Mouse (Mus musculus): ENCODE results near the gene Gnas. TPM values are rescaled to one million over a fixed set of nuclear protein-coding genes. Genes with fewer than 3 reads are reported as not detected.

Gnas gene
- polyA plus RNA-seq, 1 experiment from 2014 or later, result 1,470 TPM

GRCm38 (mm10) chr2:174359656-174360055 is 75.5 kb downstream of the Gnas start:
- Histone ChIP-seq H3K4me2 (replicated peaks; ENCODE audit: low read depth, low read length) (no peak overlapping the region), H3K9me3 (ENCODE audit: control insufficient read depth, low read depth, low read length) (no peaks in the 10 kb centered on the region), H3K27ac (ENCODE audit: low read length) (no peak overlapping the region), H3K4me1 (ENCODE audit: control insufficient read depth, insufficient read depth, low read length) (no peaks in the 10 kb centered on the region), H3K9ac (replicated peaks; ENCODE audit: low read depth, low read length) (no peak overlapping the region), H3K4me3 (ENCODE audit: low read depth, low read length) (no peak overlapping the region), H3K27me3 (ENCODE audit: control insufficient read depth, insufficient read depth, low read length) (no peaks in the 10 kb centered on the region), H3K36me3 (ENCODE audit: control insufficient read depth, insufficient read depth, low read length) (no peaks in the 10 kb centered on the region)
- ATAC-seq (ENCODE audit: insufficient number of reproducible peaks, insufficient read depth, low FRiP score, low read depth), result no peak
- 79% methylated on average over 4 of the region's 4 CpGs for whole genome bisulfite sequencing

- WGBS, result 84% methylated on average over 10 of the region's 10 CpGs
- Histone ChIP-seq H3K4me1 (ENCODE audit: control insufficient read depth, insufficient read depth, low read length) (no peaks in the 10 kb centered on the region), H3K9ac (replicated peaks; ENCODE audit: low read depth, low read length) (no peak overlapping the region), H3K9me3 (ENCODE audit: control insufficient read depth, low read depth, low read length) (no peaks in the 10 kb centered on the region), H3K27me3 (ENCODE audit: control insufficient read depth, insufficient read depth, low read length) (no peaks in the 10 kb centered on the region), H3K36me3 (ENCODE audit: control insufficient read depth, insufficient read depth, low read length) (no peaks in the 10 kb centered on the region), H3K27ac (ENCODE audit: low read length) (no peak overlapping the region), H3K4me2 (replicated peaks; ENCODE audit: low read depth, low read length) (no peak overlapping the region), H3K4me3 (ENCODE audit: low read depth, low read length) (no peak overlapping the region)
- ATAC-seq (ENCODE audit: insufficient number of reproducible peaks, insufficient read depth, low FRiP score, low read depth), result no peak
These were observed 82.5 kb downstream of the Gnas start for GRCm38 (mm10) chr2:174366571-174366970.

- H3K9ac ChIP-seq (replicated peaks; ENCODE audit: low read depth, low read length), result no peak overlapping the region
- H3K4me1 ChIP-seq (ENCODE audit: control insufficient read depth, insufficient read depth, low read length), result no peaks in the 10 kb centered on the region
- ATAC-seq (ENCODE audit: insufficient number of reproducible peaks, insufficient read depth, low FRiP score, low read depth), result no peak
- H3K27me3 ChIP-seq (ENCODE audit: control insufficient read depth, insufficient read depth, low read length), result no peaks in the 10 kb centered on the region
- no peak overlapping the region for H3K4me2 ChIP-seq (replicated peaks; ENCODE audit: low read depth, low read length)
- H3K36me3 ChIP-seq (ENCODE audit: control insufficient read depth, insufficient read depth, low read length), result no peaks in the 10 kb centered on the region
- no peaks in the 10 kb centered on the region for H3K9me3 ChIP-seq (ENCODE audit: control insufficient read depth, low read depth, low read length)
- no peak overlapping the region for H3K27ac ChIP-seq (ENCODE audit: low read length)
- WGBS, result 84% methylated on average over 9 of the region's 9 CpGs
- no peak overlapping the region for H3K4me3 ChIP-seq (ENCODE audit: low read depth, low read length)
These were observed 96.9 kb downstream of the Gnas start for GRCm38 (mm10) chr2:174381021-174381420.

GRCm38 (mm10) chr2:174391936-174392335 is 107.8 kb downstream of the Gnas start:
- no peaks in the 10 kb centered on the region for H3K9me3 ChIP-seq (ENCODE audit: control insufficient read depth, low read depth, low read length)
- no peak overlapping the region for H3K4me3 ChIP-seq (ENCODE audit: low read depth, low read length)
- H3K4me1 ChIP-seq (ENCODE audit: control insufficient read depth, insufficient read depth, low read length), result no peaks in the 10 kb centered on the region
- ATAC-seq (ENCODE audit: insufficient number of reproducible peaks, insufficient read depth, low FRiP score, low read depth), result no peak
- H3K27ac ChIP-seq (ENCODE audit: low read length), result no peak overlapping the region
- H3K9ac ChIP-seq (replicated peaks; ENCODE audit: low read depth, low read length), result no peak overlapping the region
- H3K36me3 ChIP-seq (ENCODE audit: control insufficient read depth, insufficient read depth, low read length), result no peaks in the 10 kb centered on the region
- 87% methylated on average over 3 of the region's 3 CpGs for WGBS
- H3K27me3 ChIP-seq (ENCODE audit: control insufficient read depth, insufficient read depth, low read length), result no peaks in the 10 kb centered on the region
- H3K4me2 ChIP-seq (replicated peaks; ENCODE audit: low read depth, low read length), result no peak overlapping the region

GRCm38 (mm10) chr2:174392554-174392953 is 108.4 kb downstream of the Gnas start:
- Histone ChIP-seq H3K4me3 (ENCODE audit: low read depth, low read length) (no peak overlapping the region), H3K27me3 (ENCODE audit: control insufficient read depth, insufficient read depth, low read length) (no peaks in the 10 kb centered on the region), H3K4me2 (replicated peaks; ENCODE audit: low read depth, low read length) (no peak overlapping the region), H3K36me3 (ENCODE audit: control insufficient read depth, insufficient read depth, low read length) (no peaks in the 10 kb centered on the region), H3K9ac (replicated peaks; ENCODE audit: low read depth, low read length) (no peak overlapping the region), H3K27ac (ENCODE audit: low read length) (no peak overlapping the region), H3K4me1 (ENCODE audit: control insufficient read depth, insufficient read depth, low read length) (no peaks in the 10 kb centered on the region), H3K9me3 (ENCODE audit: control insufficient read depth, low read depth, low read length) (no peaks in the 10 kb centered on the region)
- WGBS, result 79% methylated on average over 9 of the region's 9 CpGs
- ATAC-seq (ENCODE audit: insufficient number of reproducible peaks, insufficient read depth, low FRiP score, low read depth), result no peak

GRCm38 (mm10) chr2:174393383-174393782 is 109.3 kb downstream of the Gnas start:
- 71% methylated on average over 5 of the region's 5 CpGs for WGBS
- no peak for ATAC-seq (ENCODE audit: insufficient number of reproducible peaks, insufficient read depth, low FRiP score, low read depth)
- no peak overlapping the region for H3K4me3 ChIP-seq (ENCODE audit: low read depth, low read length)

More at GRCm38 (mm10) chr2:174393383-174393782, 109.3 kb downstream of the Gnas start:
- no peak overlapping the region for H3K9ac ChIP-seq (replicated peaks; ENCODE audit: low read depth, low read length)
- H3K36me3 ChIP-seq (ENCODE audit: control insufficient read depth, insufficient read depth, low read length), result no peaks in the 10 kb centered on the region
- no peaks in the 10 kb centered on the region for H3K4me1 ChIP-seq (ENCODE audit: control insufficient read depth, insufficient read depth, low read length)
- H3K9me3 ChIP-seq (ENCODE audit: control insufficient read depth, low read depth, low read length), result no peaks in the 10 kb centered on the region
- H3K27ac ChIP-seq (ENCODE audit: low read length), result no peak overlapping the region
- no peak overlapping the region for H3K4me2 ChIP-seq (replicated peaks; ENCODE audit: low read depth, low read length)
- no peaks in the 10 kb centered on the region for H3K27me3 ChIP-seq (ENCODE audit: control insufficient read depth, insufficient read depth, low read length)

MicroRNAs encoded within 50 kb of the gene (microRNA counts, 519-probe panel; counts per million panel counts)
- microRNA mmu-miR-296-3p (not detected), microRNA mmu-miR-296-5p (3,603 counts per million, percentile 71 among the panel's probes with 10 or more counts), microRNA mmu-miR-298 (not detected)

Small RNA genes within 50 kb of the gene (microRNA-seq; reads per million reads assigned to microRNA genes)
- gene Gm27591 (not detected), gene Mir296 (5,248 reads per million, percentile 89 among the genes with 10 or more reads in this experiment), gene Mir298 (3,329 reads per million, percentile 85 among the genes with 10 or more reads in this experiment)

Other genes with a start within 250 kb of the Gnas start
- 11.2 and 11.7 TPM in 2 replicates for gene Stx16, start 208.0 kb upstream of the Gnas start, polyA plus RNA-seq (2014; fragmentation: Nextera tagmentation; extraction: Ambion mirVana)
- gene Npepl1, start 174.0 kb upstream of the Gnas start, polyA plus RNA-seq (2014; fragmentation: Nextera tagmentation; extraction: Ambion mirVana), result 48.1 and 56.1 TPM in 2 replicates
- 6.9 and 7.2 TPM in 2 replicates for gene Gm20721, start 62.4 kb downstream of the Gnas start, polyA plus RNA-seq (2014; fragmentation: Nextera tagmentation; extraction: Ambion mirVana)
- gene Nelfcd, start 131.5 kb downstream of the Gnas start, polyA plus RNA-seq (2014; fragmentation: Nextera tagmentation; extraction: Ambion mirVana), result 117 and 125 TPM in 2 replicates
- gene Ctsz, start 154.7 kb downstream of the Gnas start, polyA plus RNA-seq (2014; fragmentation: Nextera tagmentation; extraction: Ambion mirVana), result 167 and 176 TPM in 2 replicates
- gene Tubb1, start 166.4 kb downstream of the Gnas start, polyA plus RNA-seq (2014; fragmentation: Nextera tagmentation; extraction: Ambion mirVana), result 0.84 and 1.4 TPM in 2 replicates
- gene Atp5e, start 179.8 kb downstream of the Gnas start, polyA plus RNA-seq (2014; fragmentation: Nextera tagmentation; extraction: Ambion mirVana), result 875 and 936 TPM in 2 replicates
- gene Prelid3b, start 188.8 kb downstream of the Gnas start, polyA plus RNA-seq (2014; fragmentation: Nextera tagmentation; extraction: Ambion mirVana), result 99.9 and 101 TPM in 2 replicates